Mouse (Mus musculus) neural tube, embryonic 14.5 days (tissue): ENCODE measurements at regions not wholly inside any gene's neighbourhood (a gene's known extent, or its start where the extent isn't known, plus 50 kb on each side); places are given as distances from the start of the nearest gene placed in this dataset.
A peak's percentile ranks its signal among the peaks of the same experiment; 100 is the strongest.

Source experiments
- ATAC-seq: fragments of 200-750 bp; cut with Nextera tagmentation; 2 replicates; pipeline ENCODE4 v1.8.0; 2017; ENCODE audit warnings: low read depth, mild to moderate bottlenecking, moderate TSS enrichment, moderate library complexity
- H3K27ac ChIP-seq: fragments of 300-500 bp; sonication (generic); 2 replicates; pipeline ENCODE4 v1.5.1; 2014; ENCODE audit warnings: low read depth, mild to moderate bottlenecking, control low read depth, low read length, moderate library complexity, mixed read lengths
- H3K27me3 ChIP-seq: fragments of 300-500 bp; sonication (generic); 2 replicates; pipeline ENCODE4 v1.6.1; 2014; ENCODE audit warnings: low read length; ENCODE audit not compliant: control insufficient read depth, insufficient read depth
- H3K36me3 ChIP-seq: fragments of 300-500 bp; sonication (generic); 2 replicates; pipeline ENCODE4 v1.6.1; 2014; ENCODE audit warnings: low read length, mixed read lengths; ENCODE audit not compliant: control insufficient read depth, insufficient read depth
- H3K4me1 ChIP-seq: fragments of 300-500 bp; sonication (generic); 2 replicates; pipeline ENCODE4 v1.6.1; 2014; ENCODE audit warnings: low read length; ENCODE audit not compliant: control insufficient read depth, insufficient read depth
- H3K4me2 ChIP-seq: fragments of 300-500 bp; sonication (generic); 2 replicates; pipeline ENCODE4 v1.6.1; 2014; ENCODE audit warnings: mild to moderate bottlenecking, low read depth, low read length, control low read depth
- H3K4me3 ChIP-seq: fragments of 300-500 bp; sonication (generic); 2 replicates; pipeline ENCODE4 v1.5.1; 2014; ENCODE audit warnings: low read depth, low read length, control low read depth, mixed read lengths
- H3K9ac ChIP-seq: fragments of 300-500 bp; sonication (generic); replicated peaks from 2 replicates; pipeline ENCODE4 v1.6.1; 2014; ENCODE audit warnings: low read depth, mild to moderate bottlenecking, control low read depth, low read length, mixed read lengths
- H3K9me3 ChIP-seq: fragments of 300-500 bp; sonication (generic); 2 replicates; pipeline ENCODE4 v1.6.1; 2016; ENCODE audit warnings: low read length; ENCODE audit not compliant: control insufficient read depth
- WGBS: fragments of 180-500 bp; shearing (Covaris S2); extraction: QIAGEN DNeasy Blood & Tissue Kit; methylation state at CpG from one replicate; pipeline ENCODE4 v1.1.7; 2014; 5-methylcytosine and 5-hydroxymethylcytosine counted together

DNA sequence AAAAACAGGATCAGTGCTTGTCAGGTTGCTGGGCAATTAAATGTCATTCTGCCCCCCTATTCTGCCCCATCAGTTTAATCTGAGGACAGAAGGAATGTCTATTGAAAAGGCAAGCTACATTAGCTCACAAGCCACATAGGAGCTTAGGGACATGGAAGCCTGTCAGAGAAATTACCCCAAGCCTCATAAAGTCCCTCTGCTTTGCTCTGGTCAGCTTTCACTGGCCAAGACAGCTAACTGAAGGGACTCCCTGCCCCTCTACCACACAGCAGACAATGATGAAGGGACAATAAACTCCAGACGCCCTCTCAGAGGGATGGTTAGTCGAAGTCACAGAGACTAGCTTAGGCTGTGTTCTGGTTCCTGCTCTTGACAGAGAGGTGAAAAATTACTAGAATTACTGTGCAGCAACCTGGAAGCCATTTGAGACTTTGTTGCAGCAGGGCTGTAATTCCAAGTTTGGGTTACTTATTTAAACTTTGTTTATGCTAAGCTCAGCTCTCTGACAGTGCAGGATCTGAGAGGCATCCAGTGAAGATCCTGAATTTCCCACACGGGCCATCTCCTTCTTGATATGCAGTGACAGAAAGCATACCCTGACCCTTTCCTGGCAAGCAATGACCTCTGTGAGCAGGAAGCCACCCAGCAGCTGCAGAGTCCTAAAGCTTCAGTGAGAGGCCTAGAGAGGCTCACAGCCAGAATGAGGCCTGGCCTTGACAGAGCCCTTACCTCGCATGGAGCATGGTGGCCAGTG lies 95.2 kb upstream of the Tmtc1 start:
- Histone ChIP-seq H3K4me3 (no peak overlapping the region), H3K27me3 (no peaks in the 10 kb centered on the region), H3K9me3 (no peaks in the 10 kb centered on the region), H3K4me2 (no peak overlapping the region), H3K4me1 (0 out of 2 replicates have a peak, but pooled peaks cover 3% of the 10 kb centered on the region), H3K9ac (no peak overlapping the region), H3K27ac (no peak overlapping the region), H3K36me3 (no peaks in the 10 kb centered on the region)
- ATAC-seq = peak; percentile 54; the same call in 1 of the 2 replicates
- WGBS = 27% methylated on average over 4 of the region's 4 CpGs

- Histone ChIP-seq H3K9me3 (no peaks in the 10 kb centered on the region), H3K4me2 (no peak overlapping the region), H3K36me3 (no peaks in the 10 kb centered on the region), H3K27me3 (no peaks in the 10 kb centered on the region), H3K27ac (no peak overlapping the region), H3K4me3 (no peak overlapping the region), H3K4me1 (no peaks in the 10 kb centered on the region), H3K9ac (no peak overlapping the region)
- 82% methylated on average over 4 of the region's 4 CpGs for WGBS
- no peak for ATAC-seq
Measured at GRCm38 (mm10) chr6:148534364-148534763, 90.2 kb upstream of the Tmtc1 start.

GRCm38 (mm10) chr6:148531068-148531467 lies 86.9 kb upstream of the Tmtc1 start:
- Histone ChIP-seq H3K4me1 (no peaks in the 10 kb centered on the region), H3K4me2 (no peak overlapping the region), H3K9ac (no peak overlapping the region), H3K9me3 (no peaks in the 10 kb centered on the region), H3K27ac (no peak overlapping the region), H3K27me3 (no peaks in the 10 kb centered on the region), H3K4me3 (no peak overlapping the region), H3K36me3 (no peaks in the 10 kb centered on the region)
- WGBS = 84% methylated on average over 1 of the region's 1 CpGs
- ATAC-seq = peak; percentile 21; the same call in 1 of the 2 replicates

- Histone ChIP-seq H3K4me1 (no peaks in the 10 kb centered on the region), H3K4me2 (no peak overlapping the region), H3K27ac (no peak overlapping the region), H3K36me3 (no peaks in the 10 kb centered on the region), H3K4me3 (no peak overlapping the region), H3K27me3 (no peaks in the 10 kb centered on the region), H3K9me3 (no peaks in the 10 kb centered on the region), H3K9ac (no peak overlapping the region)
- no peak for ATAC-seq
- 79% methylated on average over 2 of the region's 2 CpGs for WGBS
Measured at GRCm38 (mm10) chr6:148528611-148529010, 84.4 kb upstream of the Tmtc1 start.

DNA sequence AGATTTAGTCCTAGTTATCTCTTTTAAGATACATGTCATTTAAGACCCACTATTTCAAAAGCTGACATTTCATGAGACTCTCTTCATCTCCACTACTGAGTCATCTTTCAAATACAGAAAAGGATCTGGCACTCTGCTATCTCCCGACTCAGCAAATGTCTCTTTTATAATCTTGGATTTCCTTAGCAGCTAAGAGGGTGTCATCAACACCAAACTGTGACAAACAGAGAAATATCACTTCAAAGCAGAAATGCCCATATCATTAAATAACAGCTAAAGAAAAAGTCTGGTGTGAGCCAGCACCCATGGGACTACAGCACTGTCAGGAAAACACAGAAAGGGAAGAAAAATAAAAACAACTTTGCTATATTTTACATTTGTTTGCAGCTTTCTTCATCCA lies 78.7 kb upstream of the Tmtc1 start:
- no peaks in the 10 kb centered on the region for H3K27me3 ChIP-seq
- no peaks in the 10 kb centered on the region for H3K9me3 ChIP-seq
- H3K4me2 ChIP-seq = no peak overlapping the region
- H3K9ac ChIP-seq = no peak overlapping the region
- H3K4me3 ChIP-seq = no peak overlapping the region
- no peaks in the 10 kb centered on the region for H3K4me1 ChIP-seq
- H3K36me3 ChIP-seq = no peaks in the 10 kb centered on the region
- WGBS = 90% methylated on average over 1 of the region's 1 CpGs
- ATAC-seq = no peak
- no peak overlapping the region for H3K27ac ChIP-seq

GRCm38 (mm10) chr6:148517536-148518245 lies 73.5 kb upstream of the Tmtc1 start:
- Histone ChIP-seq H3K4me2 (no peak overlapping the region), H3K36me3 (no peaks in the 10 kb centered on the region), H3K9me3 (no peaks in the 10 kb centered on the region), H3K9ac (no peak overlapping the region), H3K4me3 (no peak overlapping the region), H3K27ac (no peak overlapping the region), H3K27me3 (no peaks in the 10 kb centered on the region), H3K4me1 (no peaks in the 10 kb centered on the region)
- WGBS = 72% methylated on average over 2 of the region's 2 CpGs
- no peak for ATAC-seq

DNA sequence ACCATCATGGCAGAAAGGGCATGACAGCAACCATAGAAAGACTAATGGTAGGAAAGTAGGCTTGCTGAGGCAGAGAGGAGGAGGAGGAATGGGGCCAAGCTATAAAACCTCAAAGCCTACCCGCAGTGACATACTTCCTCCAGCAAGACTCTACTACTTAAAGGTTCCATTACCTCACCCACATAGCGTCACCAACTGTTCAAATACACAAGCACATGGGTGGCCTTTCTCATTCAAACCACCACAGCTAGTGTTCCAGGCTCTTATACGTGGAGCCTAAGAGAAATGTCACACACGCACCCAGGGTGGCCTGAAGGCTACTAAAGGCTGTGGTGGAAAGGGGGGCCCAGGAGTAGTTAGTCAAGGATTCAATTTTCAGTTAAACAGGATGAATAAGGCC lies 72.5 kb upstream of the Tmtc1 start:
- Histone ChIP-seq H3K27ac (no peak overlapping the region), H3K36me3 (no peaks in the 10 kb centered on the region), H3K9me3 (no peaks in the 10 kb centered on the region), H3K27me3 (no peaks in the 10 kb centered on the region), H3K4me3 (no peak overlapping the region), H3K4me1 (no peaks in the 10 kb centered on the region), H3K4me2 (no peak overlapping the region), H3K9ac (no peak overlapping the region)
- WGBS = 64% methylated on average over 4 of the region's 4 CpGs
- no peak for ATAC-seq

- Histone ChIP-seq H3K36me3 (no peaks in the 10 kb centered on the region), H3K27me3 (no peaks in the 10 kb centered on the region), H3K9me3 (no peaks in the 10 kb centered on the region), H3K4me3 (no peak overlapping the region), H3K9ac (no peak overlapping the region), H3K4me2 (no peak overlapping the region), H3K27ac (no peak overlapping the region), H3K4me1 (no peaks in the 10 kb centered on the region)
- ATAC-seq = no peak
- WGBS = 74% methylated on average over 6 of the region's 6 CpGs
Measured at GRCm38 (mm10) chr6:148515105-148515504, 70.9 kb upstream of the Tmtc1 start.

DNA sequence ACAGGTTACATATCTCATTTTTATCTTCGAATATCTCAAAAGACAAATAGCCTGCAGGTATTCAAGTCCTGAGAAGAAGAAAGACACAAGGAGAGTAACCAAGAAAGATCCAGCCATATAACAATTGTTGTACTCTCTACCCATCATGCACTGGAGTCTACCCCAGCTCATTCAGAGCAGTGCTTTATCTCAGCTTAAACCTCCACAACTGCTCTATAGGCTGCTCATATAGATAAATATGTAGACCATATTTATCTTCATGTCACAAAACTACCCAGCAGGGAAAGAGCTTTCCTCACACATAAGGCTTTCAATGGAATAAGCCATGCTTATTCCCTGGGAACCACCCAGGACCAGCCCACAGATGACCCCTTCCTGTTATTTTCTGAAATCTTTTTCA lies 70.5 kb upstream of the Tmtc1 start:
- Histone ChIP-seq H3K9ac (no peak overlapping the region), H3K4me1 (no peaks in the 10 kb centered on the region), H3K9me3 (no peaks in the 10 kb centered on the region), H3K4me2 (no peak overlapping the region), H3K36me3 (no peaks in the 10 kb centered on the region), H3K27ac (no peak overlapping the region), H3K4me3 (no peak overlapping the region), H3K27me3 (no peaks in the 10 kb centered on the region)
- WGBS = 94% methylated on average over 1 of the region's 1 CpGs
- ATAC-seq = no peak
